Mouse (Mus musculus) adrenal gland, postnatal 36 days (tissue): ENCODE measurements around the gene Fen1. TPM values are rescaled to one million over a fixed set of nuclear protein-coding genes. Genes with fewer than 3 reads are reported as not detected.

Experiments
- DNase-seq, 2 experiments: peaks; one replicate each; pipeline ENCODE4 v3.0.0; 2021; ENCODE audit warnings: mixed read lengths in 1 of 2
- total RNA-seq, 2 experiments: library from RNA; stranded (reverse); gene quantifications; 2 replicates each; pipeline ENCODE4 v1.2.3; 2021

The Fen1 gene
- total RNA-seq, 2 experiments from 2014 or later = 12.0 to 18.4 TPM

GRCm38 (mm10) chr19:10216101-10216500, 12.1 kb upstream of the Fen1 start:
- no peak for DNase-seq

- peak in 1 of 2 experiments; percentile 57 for DNase-seq
Measured at GRCm38 (mm10) chr19:10213796-10214471, 10.0 kb upstream of the Fen1 start.

GRCm38 (mm10) chr19:10210885-10211284, 6.9 kb upstream of the Fen1 start:
- peak; percentile 29 to 57 for DNase-seq

- no peak for DNase-seq
Measured at GRCm38 (mm10) chr19:10208851-10209250, 4.9 kb upstream of the Fen1 start.

- DNase-seq = no peak
Measured at GRCm38 (mm10) chr19:10205051-10205450, 1.1 kb upstream of the Fen1 start.

- peak; percentile 46 to 55 for DNase-seq
Measured at GRCm38 (mm10) chr19:10204616-10205001, 640 bp upstream of the Fen1 start.

- DNase-seq = no peak
Measured at GRCm38 (mm10) chr19:10203146-10203847, 672 bp downstream of the Fen1 start.

GRCm38 (mm10) chr19:10198723-10199122, 5.2 kb downstream of the Fen1 start:
- peak; percentile 86 to 89 for DNase-seq

GRCm38 (mm10) chr19:10198286-10198685, 5.7 kb downstream of the Fen1 start:
- no peak for DNase-seq

GRCm38 (mm10) chr19:10197130-10197529, 6.8 kb downstream of the Fen1 start:
- no peak for DNase-seq

- DNase-seq = peak; percentile 71 to 74
Measured at GRCm38 (mm10) chr19:10195252-10195651, 8.7 kb downstream of the Fen1 start.

GRCm38 (mm10) chr19:10194337-10194736, 9.6 kb downstream of the Fen1 start:
- DNase-seq = no peak

GRCm38 (mm10) chr19:10191326-10191725, 12.6 kb downstream of the Fen1 start:
- peak in 1 of 2 experiments; percentile 47 for DNase-seq

- peak; percentile 77 to 81 for DNase-seq
Measured at GRCm38 (mm10) chr19:10190796-10191195, 13.2 kb downstream of the Fen1 start.

- DNase-seq = no peak
Measured at GRCm38 (mm10) chr19:10189940-10190339, 14.0 kb downstream of the Fen1 start.

GRCm38 (mm10) chr19:10189022-10189421, 14.9 kb downstream of the Fen1 start:
- no peak for DNase-seq

- peak; percentile 60 to 70 for DNase-seq
Measured at GRCm38 (mm10) chr19:10188281-10188811, 15.6 kb downstream of the Fen1 start.

GRCm38 (mm10) chr19:10186569-10186968, 17.4 kb downstream of the Fen1 start:
- no peak for DNase-seq

GRCm38 (mm10) chr19:10185876-10186275, 18.1 kb downstream of the Fen1 start:
- no peak for DNase-seq

- DNase-seq = peak; percentile 67 to 76
Measured at GRCm38 (mm10) chr19:10184096-10184495, 19.9 kb downstream of the Fen1 start.

GRCm38 (mm10) chr19:10183299-10183983, 20.5 kb downstream of the Fen1 start:
- DNase-seq = peak; percentile 69 to 79

GRCm38 (mm10) chr19:10182670-10183298, 21.2 kb downstream of the Fen1 start, which contains the start of gene Fads1:
Fads1 (plus strand) TSS chr19:10182888.
- DNase-seq = peak; percentile 97 to 98
